Mouse (Mus musculus): ENCODE results near the gene Gm28230. TPM values are rescaled to one million over a fixed set of nuclear protein-coding genes. Genes with fewer than 3 reads are reported as not detected.

The Gm28230 gene
- polyA plus RNA-seq, 1 experiment from 2014 or later: 0.10 TPM

DNA sequence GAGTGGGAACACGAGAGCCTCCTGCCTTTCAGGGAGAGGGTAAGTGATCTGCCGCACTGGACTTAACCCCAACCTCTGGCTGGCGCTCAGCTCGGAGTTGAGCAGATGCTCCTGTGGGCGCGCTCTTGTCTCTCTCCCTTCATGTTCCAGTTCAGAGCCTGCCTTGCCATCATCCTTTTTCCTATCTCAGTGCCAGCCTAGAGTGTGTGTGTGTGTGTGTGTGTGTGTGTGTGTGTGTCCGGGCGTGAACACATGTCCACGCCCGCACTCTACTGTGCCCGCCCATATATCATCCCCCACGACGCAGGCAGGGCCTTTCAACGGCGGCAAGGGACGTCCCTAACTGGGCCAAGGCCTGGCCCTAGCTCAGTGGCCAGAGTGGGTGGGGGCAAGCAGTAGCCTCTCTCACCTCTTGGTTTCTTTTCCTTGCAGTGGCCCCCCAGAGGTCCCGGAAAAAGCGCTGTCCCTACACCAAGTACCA lies 43.0 kb upstream of the Gm28230 start:
- peaks cover 89% of the 10 kb centered on the region for H3K27me3 ChIP-seq (ENCODE audit: control insufficient read depth, insufficient read depth, low read length)
- no peak for ATAC-seq (ENCODE audit: insufficient number of reproducible peaks, insufficient read depth, low FRiP score, low read depth)

DNA sequence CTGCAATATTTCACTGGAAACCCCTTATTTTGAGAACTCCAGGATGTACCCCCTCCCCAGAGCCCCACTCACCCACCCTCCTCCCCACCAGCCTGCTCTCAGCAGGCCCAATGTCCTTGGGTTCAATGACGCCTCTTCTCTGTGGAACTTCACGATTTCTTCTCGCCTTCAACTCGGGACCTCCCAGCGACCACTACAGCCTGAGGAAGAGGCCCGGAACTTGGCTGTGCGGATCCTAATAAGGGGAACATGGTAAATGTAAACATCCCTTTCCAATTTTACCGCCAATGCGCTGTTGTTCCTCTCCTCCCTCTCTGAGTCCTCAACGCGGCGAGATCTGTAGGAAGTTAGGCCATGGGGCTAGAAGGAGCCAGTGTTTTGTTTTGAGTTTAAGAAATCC lies 42.4 kb upstream of the Gm28230 start:
- no peaks in the 10 kb centered on the region for H3K36me3 ChIP-seq (ENCODE audit: control insufficient read depth, insufficient read depth, low read length)
- no peaks in the 10 kb centered on the region for H3K4me1 ChIP-seq (ENCODE audit: control insufficient read depth, insufficient read depth, low read length)
- H3K27me3 ChIP-seq (ENCODE audit: control insufficient read depth, insufficient read depth, low read length): peaks cover 85% of the 10 kb centered on the region
- WGBS: 1% methylated on average over 12 of the region's 12 CpGs
- no peak for ATAC-seq (ENCODE audit: insufficient number of reproducible peaks, insufficient read depth, low FRiP score, low read depth)
- no peak overlapping the region for H3K4me2 ChIP-seq (replicated peaks; ENCODE audit: low read depth, low read length)
- no peak overlapping the region for H3K4me3 ChIP-seq (ENCODE audit: low read depth, low read length)
- H3K9me3 ChIP-seq (ENCODE audit: control insufficient read depth, low read depth, low read length): no peaks in the 10 kb centered on the region
- no peak overlapping the region for H3K27ac ChIP-seq (ENCODE audit: low read length)
- no peak overlapping the region for H3K9ac ChIP-seq (replicated peaks; ENCODE audit: low read depth, low read length)

More for the DNA sequence above, 43.0 kb upstream of the Gm28230 start:
- no peak overlapping the region for H3K9ac ChIP-seq (replicated peaks; ENCODE audit: low read depth, low read length)
- H3K36me3 ChIP-seq (ENCODE audit: control insufficient read depth, insufficient read depth, low read length): no peaks in the 10 kb centered on the region
- no peak overlapping the region for H3K4me3 ChIP-seq (ENCODE audit: low read depth, low read length)
- WGBS: 3% methylated on average over 18 of the region's 18 CpGs
- no peak overlapping the region for H3K27ac ChIP-seq (ENCODE audit: low read length)
- no peaks in the 10 kb centered on the region for H3K9me3 ChIP-seq (ENCODE audit: control insufficient read depth, low read depth, low read length)
- H3K4me1 ChIP-seq (ENCODE audit: control insufficient read depth, insufficient read depth, low read length): no peaks in the 10 kb centered on the region
- no peak overlapping the region for H3K4me2 ChIP-seq (replicated peaks; ENCODE audit: low read depth, low read length)

DNA sequence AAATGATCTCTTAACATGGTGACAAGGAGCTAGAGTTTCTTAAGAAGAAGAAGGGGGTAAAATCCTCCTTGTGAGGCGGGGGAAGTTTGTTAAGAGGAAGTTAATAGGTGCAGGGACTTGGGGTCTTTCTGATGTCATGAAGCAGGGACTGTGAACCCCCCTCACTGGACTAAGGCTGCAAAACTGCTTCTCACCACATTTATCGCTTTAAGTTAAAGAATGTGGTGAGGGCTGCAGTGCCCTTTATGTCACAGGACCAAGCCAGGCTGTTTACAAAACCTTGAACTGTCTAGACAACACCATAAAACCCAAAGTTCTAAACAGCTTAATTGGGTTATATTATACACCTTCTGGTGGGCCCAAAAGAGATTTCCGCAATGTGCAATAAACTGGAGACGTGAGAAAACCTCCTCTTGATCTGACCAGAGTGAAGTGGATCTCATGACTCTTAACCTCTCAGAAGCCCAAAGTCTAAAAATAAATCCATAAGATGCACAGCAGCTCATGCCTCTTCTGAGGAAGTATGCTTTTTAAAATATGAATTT lies 41.4 kb upstream of the Gm28230 start:
- peaks cover 85% of the 10 kb centered on the region for H3K27me3 ChIP-seq (ENCODE audit: control insufficient read depth, insufficient read depth, low read length)
- H3K4me1 ChIP-seq (ENCODE audit: control insufficient read depth, insufficient read depth, low read length): no peaks in the 10 kb centered on the region
- no peak overlapping the region for H3K27ac ChIP-seq (ENCODE audit: low read length)
- no peak for ATAC-seq (ENCODE audit: insufficient number of reproducible peaks, insufficient read depth, low FRiP score, low read depth)
- no peak overlapping the region for H3K9ac ChIP-seq (replicated peaks; ENCODE audit: low read depth, low read length)
- H3K4me3 ChIP-seq (ENCODE audit: low read depth, low read length): no peak overlapping the region
- no peaks in the 10 kb centered on the region for H3K9me3 ChIP-seq (ENCODE audit: control insufficient read depth, low read depth, low read length)
- H3K36me3 ChIP-seq (ENCODE audit: control insufficient read depth, insufficient read depth, low read length): no peaks in the 10 kb centered on the region
- WGBS: 7% methylated on average over 4 of the region's 4 CpGs
- no peak overlapping the region for H3K4me2 ChIP-seq (replicated peaks; ENCODE audit: low read depth, low read length)

DNA sequence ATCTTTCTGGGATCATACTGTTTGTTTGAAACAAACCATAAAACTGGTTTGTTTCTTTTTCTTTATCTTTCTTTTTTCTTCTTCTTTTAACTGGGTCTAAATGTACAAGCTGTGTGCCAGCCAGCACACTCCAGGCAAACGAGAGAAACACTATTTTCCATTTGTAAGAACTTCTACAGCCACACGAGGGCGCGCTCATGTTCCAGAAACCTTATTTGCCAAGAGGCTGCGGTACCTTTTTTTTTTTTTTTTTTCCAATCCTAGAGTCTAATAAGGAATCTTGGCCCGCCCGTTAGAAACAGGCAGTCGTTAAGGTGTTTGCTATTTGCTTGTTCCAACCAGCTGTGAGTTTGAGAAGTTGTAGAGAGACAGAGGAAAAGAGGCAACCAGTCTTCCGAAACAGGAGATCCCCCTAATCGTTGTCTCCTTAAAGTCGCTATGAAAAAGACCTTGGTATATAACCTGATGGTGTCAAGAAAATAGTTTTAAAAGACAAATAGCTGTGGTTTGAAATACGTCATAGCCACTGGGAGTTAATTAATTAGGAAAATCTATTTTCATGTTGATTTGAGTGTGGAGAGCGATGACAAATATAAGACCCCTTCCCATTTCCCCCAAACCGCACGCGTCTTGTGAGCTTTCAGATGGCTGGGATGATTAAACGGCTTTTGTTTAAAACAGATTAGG lies 40.1 kb upstream of the Gm28230 start:
- H3K4me3 ChIP-seq (ENCODE audit: low read depth, low read length): no peak overlapping the region
- no peak for ATAC-seq (ENCODE audit: insufficient number of reproducible peaks, insufficient read depth, low FRiP score, low read depth)
- no peak overlapping the region for H3K9ac ChIP-seq (replicated peaks; ENCODE audit: low read depth, low read length)
- 8% methylated on average over 17 of the region's 17 CpGs for WGBS
- H3K4me2 ChIP-seq (replicated peaks; ENCODE audit: low read depth, low read length): no peak overlapping the region
- H3K4me1 ChIP-seq (ENCODE audit: control insufficient read depth, insufficient read depth, low read length): no peaks in the 10 kb centered on the region
- peaks cover 79% of the 10 kb centered on the region for H3K27me3 ChIP-seq (ENCODE audit: control insufficient read depth, insufficient read depth, low read length)
- H3K27ac ChIP-seq (ENCODE audit: low read length): no peak overlapping the region
- no peaks in the 10 kb centered on the region for H3K36me3 ChIP-seq (ENCODE audit: control insufficient read depth, insufficient read depth, low read length)
- H3K9me3 ChIP-seq (ENCODE audit: control insufficient read depth, low read depth, low read length): no peaks in the 10 kb centered on the region

DNA sequence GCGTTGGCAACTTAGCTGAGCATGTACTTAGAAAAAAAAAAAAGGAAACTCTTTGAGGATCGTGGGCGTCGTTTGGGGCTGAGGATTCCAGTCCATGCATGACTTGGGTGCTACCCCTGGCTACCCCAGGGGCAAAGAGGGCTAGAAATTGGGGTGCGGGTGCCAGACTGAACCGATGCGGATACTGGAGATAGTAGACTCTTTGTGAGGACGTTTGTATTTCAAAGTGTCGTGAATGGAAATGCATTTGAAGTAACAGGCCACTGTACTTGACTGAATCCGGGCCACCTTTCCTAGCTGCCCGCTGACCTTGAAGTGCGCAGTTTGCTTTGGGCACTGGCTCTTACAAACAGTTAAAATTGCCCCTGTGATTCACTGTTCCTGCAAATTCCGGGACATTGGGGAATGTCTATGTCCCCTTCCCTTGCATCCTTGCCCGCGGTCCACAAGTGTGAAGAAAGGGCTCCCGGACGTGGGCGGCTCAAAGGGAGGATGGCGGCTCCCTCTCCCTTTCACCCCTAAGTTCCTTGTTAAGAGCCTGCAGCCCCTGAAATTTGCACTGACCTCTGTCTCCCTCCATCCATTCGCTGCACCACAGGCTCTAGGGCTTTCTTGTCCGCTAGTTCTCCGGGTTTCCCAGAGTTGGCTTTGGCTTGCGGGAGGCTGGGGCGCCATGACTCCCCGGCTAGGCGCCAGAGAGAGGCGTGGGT lies 39.4 kb upstream of the Gm28230 start:
- Histone ChIP-seq H3K4me1 (ENCODE audit: control insufficient read depth, insufficient read depth, low read length) (no peaks in the 10 kb centered on the region), H3K9ac (replicated peaks; ENCODE audit: low read depth, low read length) (no peak overlapping the region), H3K27me3 (ENCODE audit: control insufficient read depth, insufficient read depth, low read length) (peaks cover 79% of the 10 kb centered on the region), H3K9me3 (ENCODE audit: control insufficient read depth, low read depth, low read length) (no peaks in the 10 kb centered on the region), H3K4me3 (ENCODE audit: low read depth, low read length) (no peak overlapping the region), H3K27ac (ENCODE audit: low read length) (no peak overlapping the region), H3K36me3 (ENCODE audit: control insufficient read depth, insufficient read depth, low read length) (no peaks in the 10 kb centered on the region), H3K4me2 (replicated peaks; ENCODE audit: low read depth, low read length) (no peak overlapping the region)
- ATAC-seq (ENCODE audit: insufficient number of reproducible peaks, insufficient read depth, low FRiP score, low read depth): no peak
- under 1% methylated on average over 27 of the region's 27 CpGs for WGBS

DNA sequence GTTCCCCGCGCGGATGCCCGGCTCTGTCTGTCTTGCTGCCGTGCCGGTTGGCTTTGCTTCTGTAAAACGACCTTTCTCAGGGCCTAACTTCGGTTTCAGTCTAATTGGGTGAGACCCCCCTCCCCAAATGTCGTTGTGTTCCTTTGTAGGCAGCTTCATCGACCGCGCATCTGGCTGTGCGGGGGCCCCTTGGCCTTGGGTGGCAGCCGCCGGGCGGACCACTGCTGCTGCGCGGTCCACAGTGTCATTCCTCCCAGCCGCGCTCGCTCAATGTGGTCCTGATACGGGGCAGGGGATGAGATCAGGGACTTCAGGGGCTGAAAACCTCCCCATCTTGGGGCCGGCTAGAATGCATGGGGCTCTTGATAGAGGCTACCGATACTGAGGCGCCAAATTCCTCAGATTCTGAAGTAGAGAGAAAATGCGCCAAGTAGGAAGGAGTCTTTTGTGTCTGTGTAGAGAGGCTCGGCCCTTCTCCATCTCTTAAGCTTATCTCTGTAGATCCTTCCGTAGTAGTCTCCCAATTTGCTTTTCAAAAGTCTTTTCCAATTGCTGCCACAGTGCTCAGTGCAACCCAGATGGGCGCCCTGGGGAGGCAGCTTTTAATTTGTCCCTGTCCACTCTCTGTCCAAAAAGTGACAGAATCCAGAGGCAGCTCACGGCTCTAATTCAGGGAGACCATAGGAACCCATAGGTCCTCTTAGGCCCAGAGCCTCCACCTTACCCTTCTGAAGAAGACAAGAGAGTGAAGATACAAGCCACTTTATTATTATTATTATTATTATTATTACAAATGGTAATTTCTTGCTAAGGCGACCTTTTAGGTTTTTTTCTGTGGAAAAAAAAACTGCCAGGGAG lies 38.6 kb upstream of the Gm28230 start:
- Histone ChIP-seq H3K4me2 (replicated peaks; ENCODE audit: low read depth, low read length) (no peak overlapping the region), H3K9ac (replicated peaks; ENCODE audit: low read depth, low read length) (no peak overlapping the region), H3K27ac (ENCODE audit: low read length) (no peak overlapping the region), H3K9me3 (ENCODE audit: control insufficient read depth, low read depth, low read length) (no peaks in the 10 kb centered on the region), H3K4me1 (ENCODE audit: control insufficient read depth, insufficient read depth, low read length) (no peaks in the 10 kb centered on the region), H3K4me3 (ENCODE audit: low read depth, low read length) (no peak overlapping the region), H3K27me3 (ENCODE audit: control insufficient read depth, insufficient read depth, low read length) (peaks cover 77% of the 10 kb centered on the region), H3K36me3 (ENCODE audit: control insufficient read depth, insufficient read depth, low read length) (no peaks in the 10 kb centered on the region)
- no peak for ATAC-seq (ENCODE audit: insufficient number of reproducible peaks, insufficient read depth, low FRiP score, low read depth)
- WGBS: 1% methylated on average over 31 of the region's 31 CpGs

DNA sequence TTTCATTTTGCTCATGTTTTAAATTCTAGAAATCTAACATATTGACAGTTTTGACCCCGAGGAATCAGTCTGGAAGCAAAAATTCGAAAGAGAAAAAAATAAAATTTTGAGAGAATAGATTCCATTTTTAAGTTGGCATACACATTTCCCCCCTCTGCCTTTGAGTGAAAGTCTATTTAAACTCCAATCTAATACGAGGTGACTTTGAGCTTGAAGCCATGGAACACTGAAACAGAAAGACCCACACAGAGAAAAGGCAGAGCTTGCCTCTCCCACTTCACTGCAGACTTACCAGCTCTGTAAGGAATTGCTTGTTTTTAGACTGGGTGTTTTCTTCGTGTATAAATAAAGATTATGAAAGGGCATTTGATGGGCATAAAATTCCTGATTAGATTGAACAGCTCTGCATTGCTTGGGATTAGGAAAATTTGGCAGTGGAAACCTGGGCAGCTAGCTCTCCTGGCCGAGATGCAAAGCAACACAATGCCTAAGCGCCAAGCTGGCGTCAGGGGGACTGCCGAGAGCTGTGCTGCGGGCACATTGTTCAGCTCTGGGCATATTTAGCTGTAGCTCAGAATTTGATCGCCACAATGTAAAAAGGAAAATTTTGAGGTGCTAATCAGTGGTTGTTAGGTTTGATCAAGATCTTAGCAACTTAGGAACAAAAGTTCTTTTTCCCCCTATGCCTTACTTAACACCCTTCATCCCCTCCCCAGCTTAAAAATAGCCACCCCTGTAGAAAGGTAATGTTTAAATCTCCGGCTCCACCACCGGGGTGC lies 37.5 kb upstream of the Gm28230 start:
- Histone ChIP-seq H3K4me1 (ENCODE audit: control insufficient read depth, insufficient read depth, low read length) (no peaks in the 10 kb centered on the region), H3K4me2 (replicated peaks; ENCODE audit: low read depth, low read length) (no peak overlapping the region), H3K27ac (ENCODE audit: low read length) (no peak overlapping the region), H3K36me3 (ENCODE audit: control insufficient read depth, insufficient read depth, low read length) (no peaks in the 10 kb centered on the region), H3K4me3 (ENCODE audit: low read depth, low read length) (no peak overlapping the region), H3K27me3 (ENCODE audit: control insufficient read depth, insufficient read depth, low read length) (peaks cover 74% of the 10 kb centered on the region), H3K9me3 (ENCODE audit: control insufficient read depth, low read depth, low read length) (no peaks in the 10 kb centered on the region), H3K9ac (replicated peaks; ENCODE audit: low read depth, low read length) (no peak overlapping the region)
- 3% methylated on average over 12 of the region's 12 CpGs for WGBS
- ATAC-seq (ENCODE audit: insufficient number of reproducible peaks, insufficient read depth, low FRiP score, low read depth): no peak
